Mouse (Mus musculus): ENCODE data around the gene Hmbs. TPM values are rescaled to one million over a fixed set of nuclear protein-coding genes. Genes with fewer than 3 reads are reported as not detected.
A peak's percentile ranks its signal among the peaks of the same experiment; 100 is the strongest.
"Not testable (repeated sequence)": the region's sequence is repeated elsewhere in the genome, so short reads cannot be mapped to it uniquely, and the experiment has no call there.

Gene Hmbs
- polyA plus RNA-seq, 1 experiment from 2014 or later = 155 TPM

DNA sequence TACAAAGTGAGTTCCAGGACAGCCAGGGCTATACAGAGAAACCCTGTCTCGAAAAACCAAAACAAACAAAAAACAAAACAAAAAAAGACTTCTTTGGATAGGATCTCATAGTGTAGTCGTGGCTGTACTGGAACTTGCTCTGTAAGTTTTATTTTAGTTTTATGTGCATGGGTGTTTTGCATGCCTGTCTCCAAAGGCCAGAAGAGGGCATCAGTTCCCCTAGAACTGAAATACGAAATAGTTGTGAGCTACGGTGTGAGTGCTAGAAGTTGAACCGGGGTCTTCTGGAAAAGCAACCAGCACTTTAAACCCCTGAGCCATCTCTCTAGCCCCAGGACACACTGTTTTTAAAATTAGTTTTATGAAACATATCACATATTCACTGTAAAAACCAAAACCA is 5.5 kb downstream of the Hmbs start:
- H3K36me3 ChIP-seq = peaks cover 65% of the 10 kb centered on the region
- H3K27me3 ChIP-seq (ENCODE audit: insufficient read depth, poor library complexity, severe bottlenecking) = no peaks in the 10 kb centered on the region
- peaks cover 34% of the 10 kb centered on the region for H3K4me1 ChIP-seq (replicated peaks)
- DNase-seq (ENCODE audit: low spot score) = no peak
- H3K9me3 ChIP-seq = 0 out of 2 replicates have a peak, but pooled peaks cover 4% of the 10 kb centered on the region
- no peak overlapping the region for H3K4me3 ChIP-seq
- 83% methylated on average over 5 of the region's 5 CpGs for WGBS
- no peak overlapping the region for H3K27ac ChIP-seq

DNA sequence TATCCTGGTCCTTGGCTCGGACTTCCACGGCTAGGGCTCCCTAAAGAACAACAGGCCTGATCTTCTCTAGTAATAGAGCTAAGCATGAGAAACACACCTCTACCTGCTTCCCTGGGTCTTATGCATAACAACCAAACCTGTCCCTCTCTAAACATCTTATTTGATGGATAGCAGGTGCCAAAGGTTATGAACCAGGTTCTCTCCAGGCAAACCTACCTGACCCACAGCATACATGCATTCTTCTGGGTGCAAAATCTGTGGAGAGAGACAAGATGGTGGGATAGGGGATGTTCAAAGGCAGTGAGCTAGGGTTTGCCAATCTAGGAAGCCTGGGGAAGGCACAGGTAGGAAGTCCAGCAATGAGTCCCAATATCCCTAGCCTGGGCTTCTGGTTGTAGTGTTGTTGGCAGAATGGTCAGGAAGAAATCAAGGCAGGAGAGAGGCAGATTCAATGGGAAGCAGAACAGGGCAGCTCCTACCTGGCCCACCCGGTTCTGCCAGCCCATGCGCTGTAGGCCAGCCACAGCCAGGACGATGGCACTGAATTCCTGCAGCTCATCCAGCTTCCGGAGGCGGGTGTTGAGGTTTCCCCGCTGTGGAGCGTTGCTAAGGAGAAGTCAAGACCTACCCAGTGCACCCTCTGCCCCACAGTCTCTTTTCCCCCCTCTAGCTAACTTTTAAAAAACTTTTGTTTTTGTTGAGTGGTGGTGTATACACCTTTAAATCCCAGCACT is 6.4 kb downstream of the Hmbs start:
- Histone ChIP-seq H3K36me3 (peaks cover 75% of the 10 kb centered on the region), H3K9me3 (peaks cover 11% of the 10 kb centered on the region), H3K4me1 (replicated peaks) (peaks cover 24% of the 10 kb centered on the region), H3K27me3 (ENCODE audit: insufficient read depth, poor library complexity, severe bottlenecking) (no peaks in the 10 kb centered on the region), H3K27ac (peak overlapping the region; percentile 40; the same call in 1 of the 2 replicates), H3K4me3 (peak overlapping the region; percentile 99)
- peak; percentile 34 for DNase-seq (ENCODE audit: low spot score)
- 72% methylated on average over 9 of the region's 9 CpGs for WGBS

- WGBS = 79% methylated on average over 3 of the region's 3 CpGs
- Histone ChIP-seq H3K9me3 (peaks cover 11% of the 10 kb centered on the region), H3K36me3 (peaks cover 77% of the 10 kb centered on the region), H3K4me1 (replicated peaks) (peaks cover 18% of the 10 kb centered on the region), H3K27ac (peak overlapping the region; percentile 40; the same call in 1 of the 2 replicates), H3K4me3 (peak overlapping the region; percentile 99), H3K27me3 (ENCODE audit: insufficient read depth, poor library complexity, severe bottlenecking) (no peaks in the 10 kb centered on the region)
- no peak for DNase-seq (ENCODE audit: low spot score)
Observed at GRCm38 (mm10) chr9:44336964-44337363, 7.1 kb downstream of the Hmbs start.

GRCm38 (mm10) chr9:44336513-44336912 is 7.5 kb downstream of the Hmbs start:
- H3K4me1 ChIP-seq (replicated peaks) = peaks cover 15% of the 10 kb centered on the region
- not testable (repeated sequence) for DNase-seq (ENCODE audit: low spot score); H3K27me3 ChIP-seq (ENCODE audit: insufficient read depth, poor library complexity, severe bottlenecking)
- peaks cover 11% of the 10 kb centered on the region for H3K9me3 ChIP-seq
- 39% methylated on average over 4 of the region's 4 CpGs for WGBS
- H3K36me3 ChIP-seq = peaks cover 77% of the 10 kb centered on the region
- peak overlapping the region; percentile 99 for H3K4me3 ChIP-seq
- H3K27ac ChIP-seq = peak overlapping the region; percentile 40; the same call in 1 of the 2 replicates

DNA sequence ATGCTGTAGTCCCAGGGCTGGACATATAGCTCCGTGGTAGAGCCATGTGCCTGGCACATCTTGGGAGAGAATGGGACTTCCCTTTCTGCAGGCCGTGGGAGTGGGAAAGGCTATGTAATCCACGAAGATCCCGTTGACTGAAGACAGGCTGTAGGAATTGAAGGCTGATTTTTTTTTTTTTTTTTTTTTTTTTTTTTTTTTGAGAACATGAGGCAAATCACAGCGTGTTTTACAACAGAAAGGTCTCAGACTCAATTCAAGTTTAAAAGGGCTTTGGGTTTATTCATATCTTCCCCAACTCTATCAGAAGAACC is 8.0 kb downstream of the Hmbs start:
- Histone ChIP-seq H3K36me3 (peaks cover 77% of the 10 kb centered on the region), H3K4me3 (peak overlapping the region; percentile 99), H3K4me1 (replicated peaks) (peaks cover 15% of the 10 kb centered on the region), H3K9me3 (peaks cover 11% of the 10 kb centered on the region), H3K27ac (peak overlapping the region; percentile 99), H3K27me3 (ENCODE audit: insufficient read depth, poor library complexity, severe bottlenecking) (no peaks in the 10 kb centered on the region)
- WGBS = 4% methylated on average over 5 of the region's 5 CpGs
- no peak for DNase-seq (ENCODE audit: low spot score)

DNA sequence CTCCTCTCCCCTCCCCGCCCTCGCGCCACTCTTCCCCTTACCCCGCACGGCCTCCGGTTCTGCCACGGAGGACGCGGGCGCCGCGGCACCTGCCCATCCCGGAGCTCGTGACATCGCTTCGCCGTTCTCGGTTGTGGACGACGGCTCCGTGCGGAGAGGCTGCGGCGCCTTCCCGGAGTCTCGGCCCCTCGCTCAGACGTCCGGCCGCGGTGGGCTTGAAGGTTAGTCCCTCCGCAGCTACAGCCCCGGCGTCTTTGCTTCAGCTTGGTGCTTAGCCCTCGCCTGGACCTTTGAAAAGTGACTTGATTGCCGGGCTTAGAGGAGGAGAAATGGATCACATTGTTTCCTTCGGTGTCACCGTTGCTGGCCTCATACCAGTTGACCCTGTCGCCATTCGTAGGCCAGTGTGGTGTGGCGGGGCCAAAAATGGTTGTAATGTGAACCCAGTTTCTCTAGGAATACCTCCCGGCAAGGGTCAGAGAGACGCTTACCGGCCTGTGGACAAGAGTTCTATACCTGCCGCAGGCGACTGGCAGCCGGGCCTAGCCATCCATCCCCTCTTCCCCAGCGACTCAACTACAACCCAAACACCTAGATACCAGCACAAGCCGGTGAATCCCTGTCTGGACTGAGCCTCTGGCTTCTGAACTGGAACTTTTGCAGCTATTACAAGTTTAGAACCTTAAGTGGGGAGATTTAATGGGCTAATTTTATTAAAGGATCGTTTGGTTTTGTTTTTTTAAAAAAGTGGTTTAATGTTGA is 8.5 kb downstream of the Hmbs start:
- peak; percentile 56 for DNase-seq (ENCODE audit: low spot score)
- under 1% methylated on average over 50 of the region's 50 CpGs for WGBS
- H3K4me1 ChIP-seq (replicated peaks) = peaks cover 15% of the 10 kb centered on the region
- no peaks in the 10 kb centered on the region for H3K27me3 ChIP-seq (ENCODE audit: insufficient read depth, poor library complexity, severe bottlenecking)
- H3K36me3 ChIP-seq = peaks cover 77% of the 10 kb centered on the region
- H3K4me3 ChIP-seq = peak overlapping the region; percentile 99
- peaks cover 11% of the 10 kb centered on the region for H3K9me3 ChIP-seq
- H3K27ac ChIP-seq = peak overlapping the region; percentile 99

DNA sequence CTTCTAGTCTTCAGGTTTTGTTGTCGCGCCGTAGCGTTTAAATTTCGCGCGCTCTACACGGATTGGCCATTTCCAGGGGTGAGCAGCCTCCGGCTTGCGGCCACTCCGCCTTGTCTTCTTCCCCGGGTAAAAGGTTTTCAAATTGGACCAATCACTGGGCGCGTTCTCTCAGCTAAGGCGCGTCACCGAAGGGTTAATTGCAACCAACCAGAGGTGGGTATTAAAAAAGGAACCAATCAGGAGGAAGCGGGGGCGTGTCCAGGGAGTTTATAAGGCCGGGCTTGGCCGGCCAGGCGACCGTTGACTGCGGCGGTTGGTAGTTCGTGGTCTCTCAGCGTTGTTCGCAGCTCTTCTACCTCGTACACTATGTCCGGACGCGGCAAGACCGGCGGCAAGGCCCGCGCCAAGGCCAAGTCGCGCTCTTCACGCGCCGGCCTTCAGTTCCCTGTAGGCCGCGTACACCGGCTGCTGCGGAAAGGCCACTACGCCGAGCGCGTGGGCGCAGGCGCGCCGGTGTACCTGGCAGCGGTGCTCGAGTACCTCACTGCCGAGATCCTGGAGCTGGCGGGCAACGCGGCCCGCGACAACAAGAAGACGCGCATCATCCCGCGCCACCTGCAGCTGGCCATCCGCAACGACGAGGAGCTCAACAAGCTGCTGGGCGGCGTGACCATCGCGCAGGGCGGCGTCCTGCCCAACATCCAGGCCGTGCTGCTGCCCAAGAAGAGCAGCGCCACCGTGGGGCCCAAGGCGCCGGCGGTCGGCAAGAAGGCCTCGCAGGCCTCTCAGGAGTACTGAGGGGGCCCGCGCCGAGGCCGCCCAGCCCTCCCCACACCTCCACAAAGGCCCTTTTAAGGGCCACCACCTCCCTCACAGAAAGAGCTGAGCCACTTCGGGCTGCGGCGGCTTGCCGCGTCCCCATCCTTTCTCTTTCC is 9.4 kb downstream of the Hmbs start, which contains the start of gene H2afx:
Gene H2afx (plus strand): TSS at position 299 of the 935 bp plus-strand sequence.
- Histone ChIP-seq H3K9me3 (peaks cover 11% of the 10 kb centered on the region), H3K36me3 (peaks cover 78% of the 10 kb centered on the region), H3K4me1 (replicated peaks) (peaks cover 15% of the 10 kb centered on the region), H3K27ac (peak within 1 kb of the TSS; percentile 99), H3K27me3 (ENCODE audit: insufficient read depth, poor library complexity, severe bottlenecking) (no peaks in the 10 kb centered on the region), H3K4me3 (peak within 1 kb of the TSS; percentile 99)
- peak; percentile 99 for DNase-seq (ENCODE audit: low spot score)
- WGBS = under 1% methylated on average over 91 of the region's 91 CpGs

DNA sequence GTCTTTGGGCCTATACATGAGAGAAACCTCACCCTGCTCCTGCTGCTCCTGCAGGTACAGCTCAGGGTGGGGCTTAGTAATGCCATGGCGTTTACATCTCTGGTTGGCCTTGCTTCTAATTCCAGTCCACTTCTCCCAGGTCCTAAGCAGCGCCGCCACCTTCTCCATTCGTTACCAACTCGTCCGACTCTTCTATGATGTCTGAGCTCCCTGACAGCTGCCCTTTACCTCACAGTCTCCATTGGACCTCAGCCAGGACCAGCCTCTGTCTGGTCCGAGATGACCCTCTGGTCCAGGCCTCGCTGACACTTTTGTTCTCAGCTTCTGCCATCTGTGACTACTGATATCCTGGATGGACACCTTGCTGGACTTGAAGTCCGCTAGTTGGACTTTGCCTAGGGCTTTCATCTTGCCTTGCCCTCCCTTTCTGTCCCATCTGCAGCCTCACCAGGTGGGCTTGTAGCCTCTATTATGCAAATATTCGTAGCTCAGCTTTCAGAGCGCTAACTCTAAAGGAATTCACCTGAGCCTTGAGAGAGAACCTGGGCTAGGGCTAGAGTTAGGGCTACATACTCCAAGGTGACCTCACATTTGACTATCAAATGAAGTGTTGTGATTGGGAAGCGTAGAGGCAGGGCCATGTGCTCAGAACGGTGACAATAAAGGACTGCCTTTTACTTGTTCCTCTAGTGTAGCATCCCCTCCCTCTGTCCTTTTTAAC is 10.9 kb downstream of the Hmbs start:
- H3K27ac ChIP-seq = peak overlapping the region; percentile 99
- peaks cover 16% of the 10 kb centered on the region for H3K4me1 ChIP-seq (replicated peaks)
- no peaks in the 10 kb centered on the region for H3K27me3 ChIP-seq (ENCODE audit: insufficient read depth, poor library complexity, severe bottlenecking)
- no peak overlapping the region for H3K4me3 ChIP-seq
- H3K36me3 ChIP-seq = peaks cover 78% of the 10 kb centered on the region
- DNase-seq (ENCODE audit: low spot score) = no peak
- peaks cover 11% of the 10 kb centered on the region for H3K9me3 ChIP-seq
- WGBS = 95% methylated on average over 13 of the region's 13 CpGs

GRCm38 (mm10) chr9:44330736-44331135 is 13.3 kb downstream of the Hmbs start:
- H3K4me1 ChIP-seq (replicated peaks) = peaks cover 17% of the 10 kb centered on the region
- 96% methylated on average over 6 of the region's 6 CpGs for WGBS
- H3K9me3 ChIP-seq = peaks cover 11% of the 10 kb centered on the region
- no peak overlapping the region for H3K4me3 ChIP-seq
- peaks cover 63% of the 10 kb centered on the region for H3K36me3 ChIP-seq
- no peaks in the 10 kb centered on the region for H3K27me3 ChIP-seq (ENCODE audit: insufficient read depth, poor library complexity, severe bottlenecking)
- no peak for DNase-seq (ENCODE audit: low spot score)
- no peak overlapping the region for H3K27ac ChIP-seq

GRCm38 (mm10) chr9:44327926-44328325 is 16.1 kb downstream of the Hmbs start:
- H3K4me3 ChIP-seq = peak overlapping the region; percentile 87
- peak overlapping the region; percentile 97; the same call in 1 of the 2 replicates for H3K27ac ChIP-seq
- WGBS = 93% methylated on average over 5 of the region's 5 CpGs

GRCm38 (mm10) chr9:44327064-44327711 is 16.8 kb downstream of the Hmbs start:
- Histone ChIP-seq H3K4me1 (replicated peaks) (peaks cover 19% of the 10 kb centered on the region), H3K4me3 (peak overlapping the region; percentile 87), H3K36me3 (peaks cover 44% of the 10 kb centered on the region), H3K27ac (peak overlapping the region; percentile 97), H3K27me3 (ENCODE audit: insufficient read depth, poor library complexity, severe bottlenecking) (no peaks in the 10 kb centered on the region), H3K9me3 (no peaks in the 10 kb centered on the region)
- DNase-seq (ENCODE audit: low spot score) = no peak
- under 1% methylated on average over 22 of the region's 22 CpGs for WGBS

More at GRCm38 (mm10) chr9:44327926-44328325, 16.1 kb downstream of the Hmbs start:
- H3K4me1 ChIP-seq (replicated peaks) = peaks cover 19% of the 10 kb centered on the region
- H3K9me3 ChIP-seq = peaks cover 1% of the 10 kb centered on the region; the same call in 1 of the 2 replicates
- H3K27me3 ChIP-seq (ENCODE audit: insufficient read depth, poor library complexity, severe bottlenecking) = no peaks in the 10 kb centered on the region
- H3K36me3 ChIP-seq = peaks cover 51% of the 10 kb centered on the region
- no peak for DNase-seq (ENCODE audit: low spot score)
